24 mouse cellular contexts compared by ENCODE assay signal in the genomic region with DNA sequence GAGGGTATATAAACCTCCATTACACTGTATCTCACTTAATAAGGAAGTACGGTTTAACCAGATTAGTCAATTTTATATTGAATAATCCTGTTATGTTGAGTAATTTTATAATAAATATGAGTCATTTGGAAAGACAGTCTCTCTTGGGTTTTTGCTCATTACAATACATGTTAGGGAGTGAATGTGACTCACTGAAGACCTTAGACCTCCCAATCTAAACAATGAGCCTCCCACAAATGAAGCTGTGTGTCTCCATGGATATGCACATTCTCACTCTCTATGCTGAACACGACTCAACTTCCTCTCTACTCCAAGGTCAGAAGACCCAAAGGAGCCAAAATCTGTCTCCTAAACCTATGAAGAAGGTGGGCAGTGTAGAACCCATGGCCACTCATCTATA.
DNase-seq lines count a peak whose midpoint lies in the region; ATAC-seq lines count a peak whose summit lies in the region.
"Had no signal": no experiment of that assay in that cellular context is flagged by ENCODE, and none has a peak within 500 bp of the region (broad histone marks: within the 10 kb centered on the region; RNA-seq: fewer than 3 reads in every experiment).

No protein-coding gene starts in this region.

- no peak overlapping the region for H3K4me3 ChIP-seq in heart, embryonic 10.5 days
- no peak overlapping the region for H3K4me3 ChIP-seq in heart, embryonic 11.5 days (ENCODE audit: low read depth, low read length)
- H3K4me3 ChIP-seq: gastrocnemius, adult 2 months; hindbrain, embryonic 10.5 days; hindbrain, embryonic 13.5 days; intestine, embryonic 15.5 days had no signal

- H3K9ac ChIP-seq in heart, embryonic 11.5 days (ENCODE audit: low read depth, low read length), result no peak overlapping the region
- H3K9ac ChIP-seq: forebrain, postnatal 0 days; hindbrain, embryonic 13.5 days; intestine, embryonic 15.5 days had no signal

- no peak overlapping the region for H3K27ac ChIP-seq in heart, embryonic 10.5 days
- no peak overlapping the region for H3K27ac ChIP-seq in heart, embryonic 11.5 days (ENCODE audit: low read depth, low read length)
- H3K27ac ChIP-seq: gastrocnemius, adult 2 months; hindbrain, embryonic 10.5 days; hindbrain, embryonic 13.5 days; intestine, embryonic 15.5 days had no signal

- peak; percentile 17 for DNase-seq in heart, embryonic 10.5 days (ENCODE audit: low spot score)
- DNase-seq in 3T3-L1 (ENCODE audit: low read depth, low spot score) (peak; percentile 86), NIH3T3 (ENCODE audit: low read depth) (peak; percentile 81)
- DNase-seq in thymus, adult 18-20 months, result no peak
- DNase-seq in spleen, postnatal 10 days (ENCODE audit: low spot score in 2 of 2), result no peak
- DNase-seq: adrenal gland, adult 8-10 months; adrenal gland, postnatal 25 days; cerebellum, adult 18-20 months; cerebellum, adult 9-10 months; cerebellum, postnatal 14 days; forebrain, postnatal 0 days; gastrocnemius, adult 2 months; gastrocnemius, postnatal 14 days; heart, adult 18-20 months; kidney, adult 11 months had no signal

- H3K9me3 ChIP-seq in heart, embryonic 10.5 days, result no peaks in the 10 kb centered on the region
- no peaks in the 10 kb centered on the region for H3K9me3 ChIP-seq in heart, embryonic 11.5 days (replicated peaks; ENCODE audit: control insufficient read depth, low read length)
- H3K9me3 ChIP-seq: G1E; hindbrain, embryonic 10.5 days; hindbrain, embryonic 13.5 days; intestine, embryonic 15.5 days had no signal

- no peaks in the 10 kb centered on the region for H3K36me3 ChIP-seq in heart, embryonic 10.5 days
- H3K36me3 ChIP-seq in heart, embryonic 11.5 days (ENCODE audit: control insufficient read depth, insufficient read depth, low read length), result no peaks in the 10 kb centered on the region
- H3K36me3 ChIP-seq: G1E; hindbrain, embryonic 10.5 days; hindbrain, embryonic 13.5 days; intestine, embryonic 15.5 days had no signal

- H3K4me2 ChIP-seq in heart, embryonic 11.5 days, result no peak overlapping the region
- H3K4me2 ChIP-seq: hindbrain, embryonic 13.5 days; intestine, embryonic 15.5 days had no signal

- no peak for ATAC-seq in heart, embryonic 11.5 days (replicated peaks; ENCODE audit: insufficient number of reproducible peaks, low FRiP score, low TSS enrichment)
- ATAC-seq: activated CD4-positive, CD25-positive, alpha-beta regulatory T cell, adult 4 months; forebrain, embryonic 14.5 days; forebrain, postnatal 0 days; hindbrain, embryonic 16.5 days; intestine, embryonic 15.5 days had no signal

- H3K27me3 ChIP-seq in heart, embryonic 10.5 days (ENCODE audit: insufficient read depth, poor library complexity, severe bottlenecking), result no peaks in the 10 kb centered on the region
- H3K27me3 ChIP-seq in heart, embryonic 11.5 days (ENCODE audit: control insufficient read depth, insufficient read depth, low read length), result no peaks in the 10 kb centered on the region
- H3K27me3 ChIP-seq: CH12.LX; hindbrain, embryonic 13.5 days; intestine, embryonic 15.5 days had no signal

- 0 out of 2 replicates have a peak, but pooled peaks cover 7% of the 10 kb centered on the region for H3K4me1 ChIP-seq in heart, embryonic 10.5 days
- H3K4me1 ChIP-seq in heart, embryonic 11.5 days (ENCODE audit: control insufficient read depth, insufficient read depth, low read length), result no peaks in the 10 kb centered on the region
- H3K4me1 ChIP-seq: hindbrain, embryonic 10.5 days; hindbrain, embryonic 13.5 days; intestine, embryonic 15.5 days had no signal

- WGBS in heart, embryonic 10.5 days, result 67% methylated on average over 2 of the region's 2 CpGs
- WGBS in heart, embryonic 11.5 days (ENCODE audit: insufficient replicate concordance), result 60% methylated on average over 2 of the region's 2 CpGs

Comparison
In these comparisons a context has a peak if more than half of its experiments do, and no peak if none do; other contexts are left out.
1. DNase-seq: peak in heart, embryonic 10.5 days (single experiment), 3T3-L1 (single experiment) and NIH3T3 (single experiment); none in thymus, adult 18-20 months (0 of 2) and spleen, postnatal 10 days (0 of 2).